Mouse (Mus musculus): Measurements from ENCODE around the gene AC129217.1.

DNA sequence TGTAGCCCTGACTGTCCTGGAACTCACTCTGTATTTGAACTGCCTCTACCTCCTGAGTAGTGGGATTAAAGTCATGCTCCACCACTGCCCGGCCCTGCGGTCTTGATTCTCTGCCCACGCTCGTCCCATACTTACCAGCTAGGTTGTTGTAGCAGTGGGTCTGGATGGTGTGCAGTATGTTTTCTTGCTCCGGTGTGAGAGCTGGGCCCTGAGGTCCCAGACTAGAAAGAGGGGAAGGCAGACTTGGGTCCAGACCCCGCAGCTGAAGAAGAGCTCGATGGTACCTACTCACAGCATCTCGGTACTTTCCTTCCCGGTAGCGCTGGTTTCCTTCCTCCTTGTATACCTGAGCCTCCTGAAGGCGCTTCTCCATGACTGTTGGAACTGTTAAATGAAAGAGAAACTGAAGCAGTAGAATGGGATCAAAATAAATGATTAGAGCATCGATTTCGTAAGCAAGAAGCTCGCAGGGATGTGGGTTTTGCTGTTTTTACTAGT lies 11.2 kb upstream of the AC129217.1 start:
- TF ChIP-seq CTCF (IDR thresholded peaks at IDR 0.05; ENCODE audit: borderline replicate concordance, extremely low read depth, insufficient read depth, insufficient read length) (no peak), POLR2A (IDR thresholded peaks at IDR 0.05; ENCODE audit: borderline replicate concordance, extremely low read depth, insufficient read depth, insufficient read length, poor library complexity, severe bottlenecking) (no peak)
